Mouse (Mus musculus) 3T3-L1 (cell line): ENCODE data around the gene Slc34a3.

Experiments
- DNase-seq: peaks from one replicate; pipeline ENCODE4 v3.0.0-alpha.2; 2015; ENCODE audit warnings: low read depth, low spot score

Slc34a3 gene

DNA sequence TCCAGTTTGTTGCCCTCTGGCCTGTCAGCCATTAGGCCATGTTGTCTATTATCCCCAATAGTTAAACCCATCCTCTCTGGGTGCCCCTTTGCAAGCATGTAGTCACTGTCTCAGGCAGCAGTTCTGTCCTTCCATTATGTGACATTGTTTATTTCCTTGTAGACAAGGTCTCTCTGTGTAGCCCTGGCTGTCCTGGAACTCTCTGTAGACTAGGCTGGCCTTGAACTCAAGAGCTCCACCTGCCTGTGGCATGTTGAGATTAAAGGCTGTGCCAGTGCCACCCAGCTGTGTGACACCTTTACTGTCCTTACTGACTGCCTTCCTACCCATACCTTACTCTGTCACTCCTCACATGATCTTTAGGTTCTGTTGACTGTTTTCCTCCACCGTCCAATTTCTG, 18.2 kb upstream of the Slc34a3 start:
- DNase-seq: peak; percentile 40

DNA sequence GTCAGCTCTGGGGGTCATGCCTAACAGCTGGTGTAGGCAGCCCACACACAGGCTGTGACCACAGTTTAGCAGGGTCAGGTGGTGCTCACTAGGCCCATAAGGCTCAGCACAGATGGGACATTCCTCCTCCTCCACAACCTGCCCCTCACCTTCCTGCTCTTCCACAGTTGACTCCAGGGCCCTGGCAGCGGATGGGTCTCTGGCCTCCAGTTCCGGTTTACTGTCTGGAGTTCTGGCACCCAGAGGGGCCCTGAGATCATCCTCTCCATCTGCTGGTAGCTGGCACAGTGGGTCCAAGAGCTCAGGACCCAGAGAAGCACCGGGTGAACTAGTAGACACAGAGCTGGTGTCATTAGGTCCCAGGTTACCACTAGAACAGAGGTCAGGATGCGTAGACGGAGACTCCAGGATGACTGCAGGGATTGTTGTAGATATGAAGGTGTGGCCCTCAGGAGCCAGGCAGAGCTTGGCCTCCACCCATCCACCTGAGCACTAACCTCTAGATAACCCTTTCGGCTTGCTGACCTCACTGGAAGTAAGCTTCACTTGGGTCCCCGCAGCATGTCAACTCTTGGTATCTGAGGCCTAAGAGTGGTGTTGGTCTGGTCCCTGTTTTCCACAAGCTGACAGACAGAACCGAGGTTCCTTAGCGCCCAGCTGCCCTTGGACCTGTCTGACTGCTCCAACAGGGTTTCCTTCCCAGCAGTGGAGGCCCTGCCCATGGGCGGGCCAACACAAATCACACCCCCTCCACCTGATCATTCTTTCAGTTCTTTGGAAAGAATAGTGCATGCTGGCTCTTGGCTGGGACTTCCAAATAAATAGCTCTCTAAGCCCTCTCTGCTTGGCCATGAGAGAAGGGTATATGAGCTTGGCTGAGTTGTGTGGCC, 12.3 kb upstream of the Slc34a3 start, which contains the start of gene AL732309.1:
Gene AL732309.1 (minus strand): TSS at position 681 of the 890 bp plus-strand sequence.
- no peak for DNase-seq

GRCm38 (mm10) chr2:25244144-25244543, 10.0 kb upstream of the Slc34a3 start:
- no peak for DNase-seq

DNA sequence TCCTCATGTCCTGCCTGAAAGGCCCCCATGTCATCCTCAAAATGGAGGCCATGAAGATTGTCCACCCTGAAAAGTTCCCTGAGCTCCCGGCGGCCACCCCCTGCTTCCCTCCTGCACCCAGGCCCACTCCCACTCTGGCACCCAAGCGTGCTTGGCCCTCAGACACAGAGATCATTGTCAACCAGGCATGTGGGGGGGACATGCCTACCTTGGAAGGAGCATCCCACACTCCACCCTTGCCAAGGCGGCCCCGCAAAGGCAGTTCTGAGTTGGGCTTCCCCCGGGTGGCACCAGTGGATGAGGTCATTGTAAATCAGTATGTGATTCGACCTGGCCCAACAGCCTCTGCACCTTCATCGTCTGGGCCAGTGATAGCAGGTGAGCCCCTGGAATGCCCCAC, 9.2 kb upstream of the Slc34a3 start:
- DNase-seq: no peak

DNA sequence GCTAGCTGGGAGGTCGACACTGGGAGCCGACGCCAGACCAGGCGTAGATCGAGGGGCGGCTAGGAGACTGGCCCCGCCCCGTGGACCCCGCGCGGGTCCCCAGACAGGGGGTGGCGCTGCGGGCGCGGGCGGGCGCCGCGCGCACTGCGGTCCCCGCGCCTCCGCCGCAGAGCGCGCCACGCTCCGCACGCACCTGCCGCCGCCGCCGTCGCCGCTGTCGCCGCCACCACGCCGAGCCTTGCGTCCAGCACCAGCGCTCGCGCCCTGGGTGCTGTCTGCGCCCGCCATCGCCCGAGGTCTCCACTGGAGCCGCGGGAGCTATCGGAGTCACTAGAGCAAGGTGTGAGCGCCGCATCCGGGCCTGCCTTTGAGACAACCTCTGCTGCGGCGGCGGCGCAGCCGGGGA, 7.9 kb upstream of the Slc34a3 start, which contains the start of the genes Rnf208 and Cysrt1:
Gene Rnf208 (plus strand): TSS at position 155 of the 406 bp plus-strand sequence.
Gene Cysrt1 (minus strand): TSS at position 352 of the 406 bp plus-strand sequence.
- DNase-seq: no peak

- DNase-seq: no peak
These were observed 7.2 kb upstream of the Slc34a3 start for GRCm38 (mm10) chr2:25241438-25241775.

- no peak for DNase-seq
These were observed 6.7 kb upstream of the Slc34a3 start for GRCm38 (mm10) chr2:25240723-25241437.

DNA sequence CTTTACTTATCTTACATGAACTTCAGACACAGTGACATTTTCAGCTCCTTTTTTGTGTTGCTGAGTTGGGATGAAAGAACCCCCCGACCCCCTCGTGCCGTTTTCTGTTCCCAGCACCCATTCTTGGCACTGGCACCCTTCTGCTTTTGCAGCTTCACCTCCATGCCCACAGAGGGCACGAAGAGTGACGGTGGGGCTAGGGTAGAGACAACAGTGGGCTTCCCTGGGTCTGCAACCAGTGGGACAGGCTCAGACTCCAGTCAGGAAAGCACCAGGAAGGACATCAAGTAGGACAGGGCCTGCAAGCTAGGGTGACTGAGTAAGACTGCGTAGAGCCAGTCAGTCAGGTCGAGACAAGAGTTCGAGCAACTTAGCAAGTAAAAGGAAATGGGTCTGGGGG, 6.1 kb upstream of the Slc34a3 start:
- no peak for DNase-seq

DNA sequence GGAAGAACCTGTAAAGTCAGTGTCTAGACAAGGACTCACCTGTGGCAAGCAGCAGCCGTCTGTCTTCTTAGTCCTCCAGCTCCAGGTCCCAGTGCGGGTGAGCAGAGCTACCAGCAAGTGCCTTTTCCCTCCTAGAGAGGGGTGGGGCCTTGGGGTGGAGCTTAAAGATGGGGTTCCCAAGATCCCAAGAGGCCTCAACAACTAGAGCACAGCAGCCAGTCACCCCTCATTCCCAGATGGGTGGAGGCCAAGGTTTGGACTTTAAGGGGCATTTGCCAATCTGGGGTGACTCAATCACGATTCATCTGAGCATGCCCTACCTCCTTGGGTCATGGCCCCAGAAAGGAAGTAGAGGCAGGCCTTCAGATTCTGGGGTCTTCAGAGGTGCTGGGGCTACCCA, 5.6 kb upstream of the Slc34a3 start:
- DNase-seq: no peak

- DNase-seq: peak; percentile 38
These were observed 3.9 kb upstream of the Slc34a3 start for GRCm38 (mm10) chr2:25238106-25238505.

- DNase-seq: no peak
These were observed 3.4 kb upstream of the Slc34a3 start for GRCm38 (mm10) chr2:25237522-25237921.

GRCm38 (mm10) chr2:25236614-25237013, 2.5 kb upstream of the Slc34a3 start, which contains the start of gene Rnf224:
TSS of gene Rnf224 (minus strand) at chr2:25236787.
- DNase-seq: no peak

DNA sequence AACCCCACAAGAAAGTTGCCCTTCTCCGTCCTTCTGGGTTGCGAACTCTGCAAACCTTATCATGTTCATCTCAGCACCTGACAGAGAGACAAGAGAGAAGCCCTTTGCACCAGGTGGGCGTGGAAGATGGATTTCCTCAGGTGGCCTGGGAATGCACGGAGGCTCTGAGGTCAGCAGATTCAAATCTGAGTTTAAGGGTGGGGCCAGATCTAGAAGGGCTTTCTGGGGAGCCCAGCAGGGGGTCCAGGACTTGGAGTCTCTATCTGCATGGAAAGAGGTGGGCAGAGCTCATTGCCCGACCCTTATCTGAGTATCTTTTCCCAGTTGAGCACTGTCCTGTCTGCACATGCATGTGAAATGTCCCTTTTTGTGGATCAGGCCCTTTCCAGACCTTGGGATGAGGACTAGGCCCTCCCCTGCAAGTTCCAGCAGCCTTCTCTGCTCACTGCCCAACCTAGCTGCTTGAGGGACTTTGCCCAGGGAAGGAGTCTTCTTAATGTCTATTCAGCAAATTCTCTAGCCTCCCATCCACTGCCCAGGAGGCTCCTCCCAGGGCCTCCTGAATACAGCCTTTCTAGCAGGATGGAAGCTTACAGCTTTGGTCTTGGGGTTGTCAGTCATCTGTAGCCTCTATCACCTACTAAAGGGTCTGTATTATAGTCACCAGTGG, 522 bp upstream of the Slc34a3 start:
- no peak for DNase-seq

- DNase-seq: no peak
These were observed 743 bp downstream of the Slc34a3 start for GRCm38 (mm10) chr2:25233421-25233820.

DNA sequence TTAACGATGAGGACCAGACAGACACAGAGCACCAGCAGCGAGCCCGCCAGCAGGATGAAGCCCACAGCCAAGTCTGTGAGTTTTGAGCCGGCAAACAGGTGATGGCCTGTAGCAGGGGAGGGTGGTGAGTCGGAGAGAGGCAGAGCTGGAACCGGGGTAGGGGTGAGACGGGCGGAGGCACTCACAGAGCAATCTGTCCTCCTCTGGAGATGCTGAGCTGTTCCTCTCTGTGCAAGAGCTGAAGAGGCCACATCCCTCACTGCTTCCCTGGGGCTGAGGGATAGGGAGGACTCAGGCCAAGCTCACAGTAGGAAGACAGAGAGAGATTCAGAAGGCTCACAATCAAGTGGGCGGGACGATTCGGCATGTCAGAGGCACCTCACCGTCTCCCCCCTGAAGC, 3.1 kb downstream of the Slc34a3 start:
- DNase-seq: no peak

DNA sequence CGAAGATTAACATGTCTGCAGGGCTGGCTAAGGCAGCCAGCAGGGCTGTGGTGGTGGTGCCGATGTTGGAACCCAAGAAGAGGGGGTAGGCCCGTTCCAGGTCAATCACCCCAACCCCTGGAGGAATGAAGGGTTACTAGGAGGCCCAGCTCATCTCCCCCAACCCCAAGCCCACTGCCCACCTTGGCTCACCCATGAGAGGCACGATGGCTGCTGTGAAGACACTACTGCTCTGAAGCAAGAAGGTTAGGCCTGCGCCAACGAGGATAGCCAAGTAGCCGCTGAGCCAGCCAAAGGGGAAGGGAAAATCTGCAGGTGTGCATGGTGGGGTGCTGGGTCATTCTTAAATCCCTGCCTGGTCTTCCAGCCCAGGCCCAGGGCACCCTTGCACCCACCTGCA, 3.6 kb downstream of the Slc34a3 start:
- DNase-seq: no peak

DNA sequence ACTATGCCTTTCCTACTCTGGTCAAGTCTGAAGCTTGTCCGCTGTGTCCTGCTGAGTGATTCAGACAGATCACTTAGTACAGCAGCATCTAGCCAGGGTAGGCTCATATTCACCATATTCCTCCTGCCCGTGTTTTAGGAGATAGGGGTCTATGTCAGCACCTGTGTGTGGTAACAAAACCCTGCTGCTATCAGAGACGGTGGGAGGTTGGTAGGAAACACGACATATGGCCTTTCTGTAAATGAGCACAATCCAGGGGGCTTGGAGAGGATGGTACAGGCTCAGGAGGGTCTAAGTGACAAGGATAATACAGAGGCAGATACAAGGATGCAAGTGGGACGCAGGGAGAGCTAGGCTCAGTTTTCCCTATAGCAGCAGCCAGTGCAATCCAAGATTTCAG, 4.6 kb downstream of the Slc34a3 start:
- DNase-seq: no peak

- DNase-seq: no peak
These were observed 5.1 kb downstream of the Slc34a3 start for GRCm38 (mm10) chr2:25228995-25229530.

DNA sequence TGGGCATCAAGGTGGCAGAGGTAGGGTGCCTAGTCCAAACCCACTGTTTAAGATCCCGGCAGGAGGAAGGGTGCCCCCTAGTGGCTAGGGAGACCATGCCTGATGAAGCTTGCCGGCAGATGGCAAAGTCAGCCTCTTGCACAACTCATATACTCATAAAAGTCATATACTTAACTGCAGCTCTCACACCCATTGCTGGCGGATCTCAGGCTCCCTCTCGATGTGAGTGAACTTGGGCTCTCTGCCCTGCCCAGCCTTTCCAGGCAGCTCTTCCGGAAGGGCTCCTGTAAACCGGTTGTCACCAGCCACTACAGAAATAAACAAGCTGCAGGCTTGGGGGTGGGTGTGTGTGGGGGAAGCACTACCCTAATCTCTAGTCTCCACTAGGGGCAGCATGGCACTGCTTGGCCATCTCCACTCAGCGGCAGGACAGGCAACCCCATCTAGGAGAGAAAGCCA, 5.7 kb downstream of the Slc34a3 start:
- peak; percentile 93 for DNase-seq

GRCm38 (mm10) chr2:25227406-25227805, 6.8 kb downstream of the Slc34a3 start:
- DNase-seq: no peak

- DNase-seq: no peak
These were observed 7.3 kb downstream of the Slc34a3 start for GRCm38 (mm10) chr2:25226864-25227263.
